Mouse (Mus musculus): ENCODE results near the gene E2f1.

- TF ChIP-seq CTCF (IDR thresholded peaks at IDR 0.05; ENCODE audit: insufficient read depth, low read length) (no peak), POLR2A (IDR thresholded peaks at IDR 0.05; ENCODE audit: borderline replicate concordance, extremely low read depth, low read depth, low read length) (no peak)
These were observed 28.1 kb downstream of the E2f1 start for GRCm38 (mm10) chr2:154541630-154542029.
